Mouse (Mus musculus) spleen, adult 12 weeks (tissue): ENCODE data around the gene Nhlrc3.

Source experiments
- DNase-seq: peaks from one replicate; pipeline ENCODE4 v3.0.0; 2022; ENCODE audit warnings: low spot score

Gene Nhlrc3

DNA sequence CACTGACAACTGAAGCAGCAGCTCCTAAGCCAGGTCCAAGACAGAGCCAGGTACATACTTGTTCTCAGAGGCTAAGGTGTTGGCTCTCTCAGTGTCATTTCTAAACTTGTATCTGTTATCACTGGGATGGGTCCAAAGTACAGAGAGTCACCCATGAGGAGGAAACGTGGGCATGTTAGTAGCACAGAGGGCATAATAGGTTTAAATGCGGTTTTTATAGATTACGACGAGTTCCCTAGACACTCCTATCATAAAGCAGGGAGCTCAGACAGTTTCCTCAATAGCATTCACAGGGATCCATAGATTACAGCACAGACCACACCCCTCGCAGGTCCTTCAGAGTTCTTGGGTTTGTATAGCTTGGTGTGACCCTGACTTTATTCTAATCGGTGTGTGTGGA, 9.1 kb downstream of the Nhlrc3 start:
- DNase-seq, result no peak

DNA sequence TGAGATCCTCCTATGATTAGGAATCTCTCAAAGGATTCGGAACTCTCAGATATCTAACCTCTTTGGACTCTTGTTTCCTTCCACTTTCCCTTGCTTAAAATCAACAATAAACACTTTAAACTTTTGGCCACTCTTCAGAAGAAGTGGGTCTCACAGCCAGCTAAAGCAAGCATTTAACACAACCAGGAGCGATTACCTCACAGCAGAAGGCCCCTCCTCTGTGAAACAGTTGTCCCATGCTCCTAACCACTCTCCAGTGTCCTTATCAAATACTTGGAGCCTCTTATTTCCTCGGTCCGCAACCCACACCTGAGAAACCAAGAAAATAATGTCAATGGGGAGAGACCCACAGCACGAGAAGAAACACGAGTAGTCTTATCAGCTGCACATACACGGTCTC, 9.8 kb downstream of the Nhlrc3 start:
- DNase-seq, result no peak

DNA sequence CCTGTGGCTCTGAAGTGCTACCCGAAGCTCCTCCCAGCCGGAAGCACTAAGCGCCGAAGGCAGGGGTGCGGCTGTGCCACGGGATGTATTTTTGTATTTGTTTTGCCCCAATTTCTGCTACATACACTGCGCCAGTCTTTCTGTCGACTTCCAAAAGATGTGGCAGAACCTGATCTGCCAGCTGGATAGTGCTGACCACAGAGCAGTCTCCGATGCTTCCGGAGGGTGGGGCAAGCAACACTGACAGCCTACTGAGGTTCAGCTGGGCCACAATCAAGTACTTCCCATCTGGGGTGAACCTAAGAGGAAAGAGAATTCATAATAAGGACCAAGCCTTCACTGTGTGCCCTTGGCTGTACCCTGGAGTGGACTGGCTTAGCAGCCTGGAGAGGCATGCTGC, 10.8 kb downstream of the Nhlrc3 start:
- no peak for DNase-seq

DNA sequence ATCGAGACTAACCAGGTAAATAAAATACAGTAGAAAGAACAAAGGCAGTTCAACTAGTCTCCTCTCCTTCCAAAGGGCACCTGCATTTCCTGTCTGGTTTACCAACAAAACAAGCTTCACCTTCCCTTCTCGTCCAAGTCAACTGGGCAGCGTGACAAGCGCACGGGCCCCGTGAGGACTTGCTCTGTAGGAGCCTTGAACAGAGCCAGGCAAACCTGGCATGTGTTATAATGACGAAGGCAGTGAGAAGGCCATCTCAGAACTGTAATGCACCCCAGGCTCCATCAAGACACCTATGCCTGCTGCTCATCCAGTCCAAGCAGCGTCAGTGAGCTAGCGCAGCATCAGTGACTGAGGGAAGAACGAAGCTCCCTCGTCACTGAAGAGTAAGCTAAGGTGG, 12.5 kb downstream of the Nhlrc3 start:
- DNase-seq, result no peak

DNA sequence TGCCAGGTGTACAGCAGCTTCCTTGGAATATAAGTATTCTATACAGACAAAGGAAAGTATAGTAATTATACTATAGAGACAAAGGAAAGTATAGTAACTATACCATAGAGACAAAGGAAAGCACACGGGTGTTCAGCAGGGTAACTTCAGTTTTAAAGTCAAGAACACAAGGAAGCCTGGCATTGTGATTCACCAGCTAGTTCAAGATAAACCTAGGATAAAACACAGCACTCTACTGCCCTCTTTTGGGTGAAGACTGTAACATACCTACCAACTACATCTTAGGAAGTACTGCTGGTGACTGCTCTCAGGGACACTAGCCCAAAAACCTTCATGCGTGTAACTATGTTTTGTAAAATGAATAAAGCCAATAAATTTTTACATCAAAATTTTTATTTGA, 14.9 kb downstream of the Nhlrc3 start:
- no peak for DNase-seq

DNA sequence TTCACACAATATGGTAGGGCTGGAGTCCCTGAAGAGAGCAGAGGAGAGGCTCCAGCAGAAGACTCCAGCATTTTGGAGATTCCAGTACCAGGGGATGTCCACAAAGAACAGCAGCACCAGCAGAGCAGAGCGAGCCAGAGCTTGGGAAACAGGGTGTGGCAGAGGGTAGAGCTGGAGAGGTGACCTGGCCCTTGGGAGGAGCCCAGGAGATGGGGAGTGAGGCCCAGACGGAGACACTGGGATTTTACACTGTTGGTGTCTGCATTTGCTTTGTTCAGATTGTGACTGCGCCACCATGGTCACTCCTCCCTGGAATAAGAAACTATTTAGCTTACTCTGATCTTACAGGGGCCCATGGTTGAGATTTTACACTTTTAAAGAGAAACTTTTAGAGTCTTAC, 16.3 kb downstream of the Nhlrc3 start:
- DNase-seq, result no peak

DNA sequence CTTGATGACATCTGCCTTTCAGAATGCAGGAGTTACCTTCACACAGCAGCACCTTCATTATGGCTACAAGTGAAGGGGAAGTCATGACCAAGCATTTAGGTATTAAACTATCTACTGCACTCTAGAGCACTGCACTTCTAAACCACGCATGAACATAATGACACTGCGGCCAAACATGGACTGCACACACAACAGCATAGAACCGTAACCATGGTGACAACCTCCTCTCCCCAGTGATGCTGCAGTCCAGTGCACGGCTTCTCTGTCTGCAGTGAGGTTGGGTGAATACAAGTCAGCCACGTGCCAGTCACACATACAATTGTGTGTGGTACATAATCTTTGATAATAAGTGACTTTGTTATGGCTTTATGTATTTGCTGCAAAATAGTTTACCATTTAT, 17.6 kb downstream of the Nhlrc3 start:
- DNase-seq, result no peak

DNA sequence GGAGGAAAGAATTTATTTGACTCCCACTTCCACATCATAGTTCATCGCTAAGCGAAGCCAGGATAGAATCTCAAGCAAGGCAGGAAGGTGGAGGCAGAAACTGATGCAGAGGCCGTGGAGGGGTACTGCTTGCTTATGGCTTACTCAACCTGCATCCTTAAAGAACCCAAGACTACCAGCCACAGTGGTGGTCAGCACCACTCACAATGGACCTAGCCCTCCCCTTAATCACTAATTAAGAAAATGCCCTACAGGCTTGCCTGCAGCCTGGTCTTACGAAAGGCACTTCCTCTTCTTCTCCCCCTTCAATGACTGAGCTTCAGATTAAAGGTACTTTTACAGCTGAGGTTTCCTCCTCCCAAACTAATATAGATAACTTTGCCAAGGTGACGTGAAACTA, 26.6 kb downstream of the Nhlrc3 start:
- DNase-seq, result no peak

DNA sequence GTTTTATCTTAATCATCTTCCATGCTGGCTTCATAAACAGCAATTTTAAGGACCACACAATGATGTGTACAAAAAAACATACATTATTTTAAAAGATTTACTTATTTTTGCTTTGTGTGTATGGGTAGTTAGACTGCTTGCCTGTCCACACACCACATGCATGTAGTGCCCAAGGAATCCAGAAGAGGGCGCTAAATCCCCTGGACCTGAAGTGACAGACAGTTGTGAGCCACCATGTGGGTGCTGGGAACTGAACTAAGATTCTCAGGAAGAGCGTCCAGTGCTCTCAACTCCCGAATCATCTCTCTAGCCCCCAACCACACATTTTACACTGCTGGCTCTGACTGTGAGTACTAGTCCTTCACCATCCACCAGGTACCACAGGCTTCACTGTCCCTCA, 28.5 kb downstream of the Nhlrc3 start:
- no peak for DNase-seq

DNA sequence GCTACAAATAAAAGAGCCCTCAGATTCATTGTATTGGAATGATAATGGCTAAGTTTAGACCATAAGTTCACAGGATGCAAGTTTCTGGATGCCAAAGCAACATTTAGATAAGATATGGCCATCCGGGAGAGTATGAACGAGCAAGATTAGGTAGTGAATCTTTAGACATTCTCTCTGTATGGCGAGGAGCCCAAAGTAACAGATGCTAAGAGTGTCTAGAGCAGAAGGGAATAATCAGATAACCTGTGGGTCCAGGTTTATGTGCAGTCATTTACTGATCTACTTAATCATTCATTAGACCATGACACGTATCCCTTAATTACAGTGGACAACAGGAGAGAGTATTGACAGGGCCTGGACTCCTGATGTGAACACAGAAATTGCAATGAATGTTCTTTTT, 39.6 kb downstream of the Nhlrc3 start:
- no peak for DNase-seq

DNA sequence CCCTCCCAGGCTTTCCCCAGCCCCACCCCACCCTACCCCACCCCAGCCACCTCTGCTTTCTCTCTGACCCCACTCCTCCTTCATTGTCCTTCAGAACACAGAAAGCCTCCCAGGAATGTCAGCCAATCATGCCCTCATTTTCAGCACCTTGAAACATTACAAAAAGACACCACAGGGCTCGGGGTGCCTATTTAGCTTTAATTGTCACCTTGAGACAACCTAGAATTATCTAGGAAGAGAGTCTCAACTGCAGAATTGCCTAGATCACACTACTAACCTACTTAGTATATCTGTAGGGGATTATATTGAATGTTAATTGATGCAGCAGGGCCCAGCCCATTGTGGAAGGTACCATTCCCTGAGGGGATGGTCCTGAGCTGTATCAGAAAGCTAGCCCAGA, 40.4 kb downstream of the Nhlrc3 start:
- DNase-seq, result no peak

DNA sequence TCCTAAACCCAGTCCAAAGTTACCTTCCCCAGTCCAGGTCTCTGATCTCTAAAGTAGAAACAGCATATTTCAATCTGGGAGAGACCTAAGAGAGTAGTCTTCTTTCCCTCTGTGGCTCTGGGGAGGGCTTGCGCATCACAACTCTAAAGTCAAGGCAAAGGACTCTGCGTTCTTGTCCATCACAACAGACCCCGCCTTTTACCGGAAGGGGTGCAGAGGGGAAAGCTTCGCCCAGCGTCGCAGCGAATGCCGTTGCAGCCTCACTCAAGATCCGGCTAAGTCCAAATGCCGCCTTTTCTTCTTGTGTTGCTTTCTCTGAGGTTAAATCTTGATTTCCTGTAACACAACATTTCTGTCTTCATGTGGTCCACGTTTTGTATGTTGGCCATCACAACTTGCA, 41.5 kb downstream of the Nhlrc3 start:
- DNase-seq, result no peak

DNA sequence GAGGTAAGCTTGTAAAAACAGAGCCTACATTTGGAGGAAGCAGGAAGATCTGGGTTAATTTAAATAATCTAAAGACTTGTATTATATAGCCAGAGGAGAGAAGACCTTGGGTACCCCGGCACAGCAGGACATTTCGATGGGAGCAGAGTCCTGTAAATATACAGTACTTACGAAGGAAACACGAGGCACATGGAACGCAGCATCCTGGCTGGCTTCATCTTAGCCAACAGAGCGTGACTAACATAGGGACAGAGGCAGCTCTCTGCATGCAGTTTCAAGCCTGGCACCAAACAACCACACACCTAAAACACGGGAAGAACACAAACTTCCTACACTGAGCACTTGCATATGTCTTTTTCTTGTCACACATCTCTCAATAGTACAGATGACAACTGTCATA, 45.4 kb downstream of the Nhlrc3 start:
- no peak for DNase-seq

DNA sequence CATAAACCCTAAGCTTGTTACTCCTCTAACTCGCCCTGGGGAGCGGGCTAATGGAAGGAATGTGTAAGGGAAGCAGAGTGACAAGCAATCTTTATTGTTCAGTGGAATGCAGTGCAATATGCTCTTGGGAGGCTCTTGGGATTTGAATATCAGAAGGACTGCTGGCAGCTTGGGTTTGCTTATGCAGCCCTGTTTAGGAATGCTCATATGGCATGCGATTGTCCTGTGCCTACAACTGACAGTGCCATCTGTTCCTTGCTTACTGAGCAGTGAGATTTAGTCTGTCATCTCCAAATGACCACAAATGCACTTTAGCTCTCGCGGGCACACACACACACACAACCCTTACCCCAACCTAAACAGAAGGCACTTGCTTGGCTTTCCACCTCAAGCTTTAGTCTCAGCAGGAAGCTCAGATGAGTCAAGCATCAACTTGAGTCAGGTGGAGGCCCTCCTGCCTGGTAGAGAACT, 47.1 kb downstream of the Nhlrc3 start:
- DNase-seq, result no peak

DNA sequence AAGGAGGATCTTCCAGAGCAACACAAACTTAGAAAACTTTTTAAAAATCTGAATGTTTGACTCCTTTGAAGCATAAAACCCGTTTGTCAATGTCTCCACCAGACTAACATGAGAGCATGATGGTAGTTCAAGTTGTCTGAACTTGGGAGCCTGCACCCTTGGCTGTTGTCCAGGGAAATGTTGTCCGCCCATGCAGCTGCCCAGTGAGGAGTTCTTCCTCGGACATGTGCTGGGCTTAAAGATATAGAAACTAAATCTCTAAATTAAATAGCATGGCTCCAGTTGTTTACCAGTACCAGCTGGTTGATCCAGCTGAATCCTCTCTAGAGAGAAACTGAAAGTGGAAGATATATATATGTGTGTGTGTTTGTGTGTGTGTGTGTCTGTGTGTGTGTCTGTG, 49.2 kb downstream of the Nhlrc3 start:
- no peak for DNase-seq

DNA sequence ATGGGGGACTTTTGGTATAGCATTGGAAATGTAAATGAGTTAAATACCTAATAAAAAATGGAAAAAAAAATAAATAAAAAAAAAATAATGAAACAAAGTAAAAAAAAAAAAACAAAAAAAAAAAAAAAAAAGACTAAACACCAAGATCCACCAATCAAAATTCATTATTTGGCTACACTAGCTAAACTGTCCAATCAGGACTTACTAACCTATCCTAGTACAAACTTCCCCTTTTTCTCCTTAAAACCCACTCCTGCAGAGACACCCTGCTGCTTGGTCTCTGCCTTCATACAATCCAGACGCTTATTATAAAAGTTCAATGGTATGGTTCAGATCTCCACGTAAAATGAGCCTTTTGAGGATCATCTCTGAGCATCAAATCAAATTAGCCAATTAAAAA, 49.7 kb downstream of the Nhlrc3 start:
- DNase-seq, result no peak

DNA sequence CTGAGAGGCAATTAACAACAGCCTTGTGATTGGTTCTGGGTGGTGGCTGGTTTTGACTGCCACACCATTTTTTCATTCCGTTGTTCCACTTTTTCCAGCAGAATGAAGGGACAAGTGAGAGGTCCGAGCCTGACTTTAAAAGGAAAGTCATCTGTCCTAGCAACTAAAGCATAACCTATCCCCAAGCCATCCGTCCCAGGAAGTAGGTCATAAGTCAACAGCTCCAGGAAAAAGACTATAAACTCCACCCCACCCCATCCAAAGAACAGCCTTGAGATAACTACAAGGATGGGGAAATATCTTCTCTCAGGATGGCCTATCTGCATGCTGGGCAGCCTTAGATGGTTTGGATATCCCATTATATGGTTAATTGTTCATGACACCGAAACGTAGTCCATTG, 50.9 kb downstream of the Nhlrc3 start:
- no peak for DNase-seq

DNA sequence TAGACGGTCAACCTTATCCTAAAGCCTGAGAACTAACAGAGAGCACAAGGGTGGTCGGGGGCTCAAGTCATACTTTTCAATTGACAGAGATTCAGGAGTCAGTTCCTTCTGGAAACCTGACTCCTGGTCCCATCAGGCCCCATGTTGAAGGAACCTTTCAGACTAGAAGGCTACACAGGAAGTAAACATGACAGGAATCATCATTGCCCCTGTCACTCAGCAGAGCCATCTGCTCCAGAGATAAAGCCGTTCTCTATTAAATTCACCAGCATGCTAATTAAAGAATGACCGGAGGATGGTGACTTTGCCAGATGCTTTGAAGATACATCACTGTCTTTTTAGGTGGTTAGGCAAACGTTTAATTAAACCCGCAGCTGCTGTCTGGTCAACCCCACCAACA, 53.1 kb downstream of the Nhlrc3 start:
- DNase-seq, result no peak

DNA sequence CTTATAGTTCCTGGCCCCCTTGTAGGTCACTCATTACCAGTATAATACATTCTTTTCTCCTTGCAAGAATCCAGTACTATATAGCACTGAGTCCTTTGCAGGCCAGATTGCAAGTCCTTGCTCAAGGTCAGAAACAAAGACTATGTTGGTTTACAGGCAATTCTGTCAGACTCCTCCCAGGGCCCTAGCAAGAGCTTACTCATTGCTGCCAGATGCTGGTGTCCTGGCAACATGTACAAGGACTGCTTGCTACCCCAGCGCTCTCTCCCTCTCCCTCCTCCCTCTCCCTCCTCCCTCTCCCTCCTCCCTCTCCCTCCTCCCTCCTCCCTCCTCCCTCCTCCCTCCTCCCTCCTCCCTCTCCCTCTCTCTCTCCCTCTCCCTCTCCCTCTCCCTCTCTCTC, 56.0 kb downstream of the Nhlrc3 start:
- no peak for DNase-seq
